Mouse (Mus musculus): Measurements from ENCODE around the gene Mipep. TPM values are rescaled to one million over a fixed set of nuclear protein-coding genes. Genes with fewer than 3 reads are reported as not detected.

Mipep gene
- polyA plus RNA-seq, 1 experiment from 2014 or later, result 21.5 TPM

GRCm38 (mm10) chr14:60752892-60753800 lies 31.2 kb upstream of the Mipep start:
- Histone ChIP-seq H3K4me1 (replicated peaks; ENCODE audit: control insufficient read depth, insufficient read depth, low read length) (no peaks in the 10 kb centered on the region; the same call in 1 of the 2 replicates), H3K27ac (ENCODE audit: low read length) (no peak overlapping the region), H3K4me3 (ENCODE audit: low read length) (no peak overlapping the region), H3K36me3 (ENCODE audit: control insufficient read depth, insufficient read depth, low read length) (0 out of 2 replicates have a peak, but pooled peaks cover 4% of the 10 kb centered on the region), H3K4me2 (ENCODE audit: low read depth, low read length) (no peak overlapping the region), H3K27me3 (ENCODE audit: control insufficient read depth, insufficient read depth, low read depth, low read length) (no peaks in the 10 kb centered on the region), H3K9me3 (ENCODE audit: control insufficient read depth, low read length) (no peaks in the 10 kb centered on the region), H3K9ac (ENCODE audit: low read length) (no peak overlapping the region)
- 82% methylated on average over 14 of the region's 14 CpGs for WGBS
- no peak for ATAC-seq (ENCODE audit: low read depth)

DNA sequence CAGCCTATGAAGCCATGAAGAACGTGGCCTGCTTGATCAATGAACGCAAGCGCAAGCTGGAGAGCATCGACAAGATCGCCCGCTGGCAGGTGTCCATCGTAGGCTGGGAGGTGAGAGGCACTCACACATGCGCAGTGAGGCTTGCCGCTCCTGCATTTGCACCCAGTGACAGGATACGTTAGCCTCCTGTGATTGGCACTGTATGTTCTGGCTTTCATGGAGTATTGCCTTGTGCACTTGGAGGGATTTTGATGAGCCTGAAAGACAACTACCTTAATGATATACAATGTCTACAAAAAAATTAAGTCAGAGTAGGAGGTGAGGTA lies 30.6 kb upstream of the Mipep start:
- ATAC-seq (ENCODE audit: low read depth), result no peak
- Histone ChIP-seq H3K9me3 (ENCODE audit: control insufficient read depth, low read length) (no peaks in the 10 kb centered on the region), H3K4me1 (replicated peaks; ENCODE audit: control insufficient read depth, insufficient read depth, low read length) (no peaks in the 10 kb centered on the region; the same call in 1 of the 2 replicates), H3K4me2 (ENCODE audit: low read depth, low read length) (no peak overlapping the region), H3K27ac (ENCODE audit: low read length) (no peak overlapping the region), H3K4me3 (ENCODE audit: low read length) (no peak overlapping the region), H3K36me3 (ENCODE audit: control insufficient read depth, insufficient read depth, low read length) (0 out of 2 replicates have a peak, but pooled peaks cover 4% of the 10 kb centered on the region), H3K27me3 (ENCODE audit: control insufficient read depth, insufficient read depth, low read depth, low read length) (no peaks in the 10 kb centered on the region), H3K9ac (ENCODE audit: low read length) (no peak overlapping the region)
- 95% methylated on average over 10 of the region's 10 CpGs for WGBS

GRCm38 (mm10) chr14:60754656-60755055 lies 29.7 kb upstream of the Mipep start:
- no peak for ATAC-seq (ENCODE audit: low read depth)
- H3K4me2 ChIP-seq (ENCODE audit: low read depth, low read length), result no peak overlapping the region
- 0 out of 2 replicates have a peak, but pooled peaks cover 6% of the 10 kb centered on the region for H3K36me3 ChIP-seq (ENCODE audit: control insufficient read depth, insufficient read depth, low read length)
- H3K9ac ChIP-seq (ENCODE audit: low read length), result no peak overlapping the region
- no peaks in the 10 kb centered on the region for H3K9me3 ChIP-seq (ENCODE audit: control insufficient read depth, low read length)
- no peaks in the 10 kb centered on the region; the same call in 1 of the 2 replicates for H3K4me1 ChIP-seq (replicated peaks; ENCODE audit: control insufficient read depth, insufficient read depth, low read length)
- H3K4me3 ChIP-seq (ENCODE audit: low read length), result no peak overlapping the region
- 92% methylated on average over 5 of the region's 5 CpGs for WGBS
- no peak overlapping the region for H3K27ac ChIP-seq (ENCODE audit: low read length)
- H3K27me3 ChIP-seq (ENCODE audit: control insufficient read depth, insufficient read depth, low read depth, low read length), result no peaks in the 10 kb centered on the region

GRCm38 (mm10) chr14:60756271-60756670 lies 28.1 kb upstream of the Mipep start:
- Histone ChIP-seq H3K36me3 (ENCODE audit: control insufficient read depth, insufficient read depth, low read length) (peaks cover 12% of the 10 kb centered on the region; the same call in 1 of the 2 replicates), H3K9me3 (ENCODE audit: control insufficient read depth, low read length) (no peaks in the 10 kb centered on the region), H3K4me2 (ENCODE audit: low read depth, low read length) (no peak overlapping the region), H3K4me3 (ENCODE audit: low read length) (no peak overlapping the region), H3K9ac (ENCODE audit: low read length) (no peak overlapping the region), H3K27ac (ENCODE audit: low read length) (no peak overlapping the region), H3K27me3 (ENCODE audit: control insufficient read depth, insufficient read depth, low read depth, low read length) (no peaks in the 10 kb centered on the region), H3K4me1 (replicated peaks; ENCODE audit: control insufficient read depth, insufficient read depth, low read length) (no peaks in the 10 kb centered on the region)
- no peak for ATAC-seq (ENCODE audit: low read depth)
- WGBS, result 79% methylated on average over 15 of the region's 15 CpGs

- H3K4me2 ChIP-seq (ENCODE audit: low read depth, low read length), result no peak overlapping the region
- no peaks in the 10 kb centered on the region for H3K9me3 ChIP-seq (ENCODE audit: control insufficient read depth, low read length)
- ATAC-seq (ENCODE audit: low read depth), result no peak
- no peak overlapping the region for H3K27ac ChIP-seq (ENCODE audit: low read length)
- H3K4me3 ChIP-seq (ENCODE audit: low read length), result no peak overlapping the region
- 91% methylated on average over 8 of the region's 8 CpGs for WGBS
- no peaks in the 10 kb centered on the region for H3K27me3 ChIP-seq (ENCODE audit: control insufficient read depth, insufficient read depth, low read depth, low read length)
- peaks cover 17% of the 10 kb centered on the region; the same call in 1 of the 2 replicates for H3K36me3 ChIP-seq (ENCODE audit: control insufficient read depth, insufficient read depth, low read length)
- H3K9ac ChIP-seq (ENCODE audit: low read length), result no peak overlapping the region
- H3K4me1 ChIP-seq (replicated peaks; ENCODE audit: control insufficient read depth, insufficient read depth, low read length), result no peaks in the 10 kb centered on the region
These were observed 27.1 kb upstream of the Mipep start for GRCm38 (mm10) chr14:60757265-60757664.

DNA sequence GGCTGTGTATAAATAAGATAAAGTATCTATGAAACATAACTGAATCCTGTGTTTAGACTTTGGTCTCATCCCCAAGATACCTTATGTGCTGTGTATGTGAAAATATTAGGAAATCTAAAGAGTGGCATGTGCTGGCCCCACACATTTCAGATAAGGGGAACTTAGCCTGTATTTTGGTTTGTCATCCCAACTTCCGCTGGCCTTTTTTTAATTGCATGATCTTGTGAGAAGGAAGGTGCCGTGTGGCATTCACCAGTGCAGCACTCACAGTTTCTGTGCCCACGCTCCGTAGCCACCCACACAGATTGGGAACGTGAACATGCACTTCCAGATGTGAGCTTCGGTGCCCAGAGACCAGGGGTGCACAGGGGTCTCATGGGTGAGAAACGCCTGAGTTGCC lies 26.7 kb upstream of the Mipep start:
- Histone ChIP-seq H3K4me3 (ENCODE audit: low read length) (no peak overlapping the region), H3K9ac (ENCODE audit: low read length) (no peak overlapping the region), H3K4me2 (ENCODE audit: low read depth, low read length) (no peak overlapping the region), H3K36me3 (ENCODE audit: control insufficient read depth, insufficient read depth, low read length) (peaks cover 17% of the 10 kb centered on the region; the same call in 1 of the 2 replicates), H3K9me3 (ENCODE audit: control insufficient read depth, low read length) (no peaks in the 10 kb centered on the region), H3K27ac (ENCODE audit: low read length) (no peak overlapping the region), H3K27me3 (ENCODE audit: control insufficient read depth, insufficient read depth, low read depth, low read length) (no peaks in the 10 kb centered on the region), H3K4me1 (replicated peaks; ENCODE audit: control insufficient read depth, insufficient read depth, low read length) (no peaks in the 10 kb centered on the region)
- ATAC-seq (ENCODE audit: low read depth), result no peak
- WGBS, result 89% methylated on average over 7 of the region's 7 CpGs

DNA sequence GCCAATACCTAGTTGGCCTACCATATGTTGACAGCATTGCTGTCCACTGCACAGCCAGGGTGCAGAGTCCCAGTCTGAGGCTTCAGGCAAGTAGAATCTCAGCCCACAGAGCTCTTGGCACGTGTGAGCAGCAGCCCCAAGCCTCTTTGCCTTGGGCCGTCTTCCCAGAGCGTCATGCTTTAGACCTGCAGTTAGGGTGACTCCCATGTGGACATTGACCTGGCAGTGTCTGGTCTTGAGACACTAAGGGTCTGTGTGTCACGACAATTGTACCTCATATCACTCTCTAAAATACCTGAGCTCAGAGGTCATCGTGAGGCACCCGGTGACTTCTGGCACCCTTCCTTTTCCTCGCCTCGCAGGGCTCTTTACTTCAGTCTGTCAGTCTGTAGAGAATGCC lies 25.3 kb upstream of the Mipep start:
- Histone ChIP-seq H3K4me1 (replicated peaks; ENCODE audit: control insufficient read depth, insufficient read depth, low read length) (no peaks in the 10 kb centered on the region), H3K4me2 (ENCODE audit: low read depth, low read length) (no peak overlapping the region), H3K27ac (ENCODE audit: low read length) (no peak overlapping the region), H3K36me3 (ENCODE audit: control insufficient read depth, insufficient read depth, low read length) (peaks cover 17% of the 10 kb centered on the region; the same call in 1 of the 2 replicates), H3K9ac (ENCODE audit: low read length) (no peak overlapping the region), H3K27me3 (ENCODE audit: control insufficient read depth, insufficient read depth, low read depth, low read length) (no peaks in the 10 kb centered on the region), H3K4me3 (ENCODE audit: low read length) (no peak overlapping the region), H3K9me3 (ENCODE audit: control insufficient read depth, low read length) (no peaks in the 10 kb centered on the region)
- no peak for ATAC-seq (ENCODE audit: low read depth)
- 92% methylated on average over 8 of the region's 8 CpGs for WGBS

- Histone ChIP-seq H3K27me3 (ENCODE audit: control insufficient read depth, insufficient read depth, low read depth, low read length) (no peaks in the 10 kb centered on the region), H3K4me3 (ENCODE audit: low read length) (no peak overlapping the region), H3K4me2 (ENCODE audit: low read depth, low read length) (no peak overlapping the region), H3K4me1 (replicated peaks; ENCODE audit: control insufficient read depth, insufficient read depth, low read length) (no peaks in the 10 kb centered on the region), H3K36me3 (ENCODE audit: control insufficient read depth, insufficient read depth, low read length) (peaks cover 13% of the 10 kb centered on the region; the same call in 1 of the 2 replicates), H3K9me3 (ENCODE audit: control insufficient read depth, low read length) (no peaks in the 10 kb centered on the region), H3K9ac (ENCODE audit: low read length) (no peak overlapping the region), H3K27ac (ENCODE audit: low read length) (no peak overlapping the region)
- WGBS, result 75% methylated on average over 10 of the region's 10 CpGs
- ATAC-seq (ENCODE audit: low read depth), result no peak
These were observed 22.6 kb upstream of the Mipep start for GRCm38 (mm10) chr14:60761801-60762200.

DNA sequence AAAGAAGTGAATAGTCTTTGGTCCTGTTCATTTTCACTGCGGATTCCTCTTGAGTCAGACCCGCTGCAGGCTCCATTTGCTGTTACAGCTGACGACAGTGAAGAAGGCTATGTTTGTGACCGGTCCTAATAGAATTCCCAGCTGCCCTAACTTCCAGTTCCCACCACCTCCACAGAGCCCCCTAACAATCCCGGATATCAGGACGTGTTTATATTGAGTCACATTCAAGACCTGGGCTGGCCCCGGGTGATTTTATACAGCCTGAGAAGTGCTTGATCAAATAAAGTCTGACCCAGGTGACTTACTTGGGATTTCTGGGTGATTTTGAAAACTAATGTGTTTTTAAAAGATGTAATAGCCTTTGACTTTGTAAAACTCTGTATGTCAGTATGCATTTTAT lies 21.6 kb upstream of the Mipep start:
- Histone ChIP-seq H3K9ac (ENCODE audit: low read length) (no peak overlapping the region), H3K4me3 (ENCODE audit: low read length) (no peak overlapping the region), H3K4me2 (ENCODE audit: low read depth, low read length) (no peak overlapping the region), H3K4me1 (replicated peaks; ENCODE audit: control insufficient read depth, insufficient read depth, low read length) (no peaks in the 10 kb centered on the region; the same call in 1 of the 2 replicates), H3K27me3 (ENCODE audit: control insufficient read depth, insufficient read depth, low read depth, low read length) (no peaks in the 10 kb centered on the region), H3K36me3 (ENCODE audit: control insufficient read depth, insufficient read depth, low read length) (peaks cover 13% of the 10 kb centered on the region; the same call in 1 of the 2 replicates), H3K9me3 (ENCODE audit: control insufficient read depth, low read length) (no peaks in the 10 kb centered on the region), H3K27ac (ENCODE audit: low read length) (0 out of 2 replicates have a peak overlapping the region, but pooled peaks have one; percentile 32)
- whole genome bisulfite sequencing, result 29% methylated on average over 7 of the region's 7 CpGs
- ATAC-seq (ENCODE audit: low read depth), result no peak
